Mouse (Mus musculus): ENCODE measurements around the gene Ccdc117. TPM values are rescaled to one million over a fixed set of nuclear protein-coding genes. Genes with fewer than 3 reads are reported as not detected.
"Not testable (repeated sequence)": the region's sequence is repeated elsewhere in the genome, so short reads cannot be mapped to it uniquely, and the experiment has no call there.

Ccdc117 gene
- total RNA-seq, 2 experiments from 2014 or later = 9.1 to 10.3 TPM

- intact Hi-C loops (cut with DNase I) = no loop called here
- no peak for DNase-seq (ENCODE audit: extremely low spot score in 1 of 2, low spot score in 2 of 2)
Observed at GRCm38 (mm10) chr11:5541230-5541798, 673 bp downstream of the Ccdc117 start.

GRCm38 (mm10) chr11:5540331-5540730, 1.7 kb downstream of the Ccdc117 start:
- intact Hi-C loops (cut with DNase I) = no loop called here
- no peak for DNase-seq (ENCODE audit: extremely low spot score in 1 of 2, low spot score in 2 of 2)

- intact Hi-C loops (cut with DNase I) = not testable (repeated sequence)
Observed at GRCm38 (mm10) chr11:5537454-5537853, 4.5 kb downstream of the Ccdc117 start.

GRCm38 (mm10) chr11:5533108-5533507, 8.9 kb downstream of the Ccdc117 start:
- intact Hi-C loops (cut with DNase I) = no loop called here
- DNase-seq (ENCODE audit: extremely low spot score in 1 of 2, low spot score in 2 of 2) = no peak

More at GRCm38 (mm10) chr11:5537454-5537853, 4.5 kb downstream of the Ccdc117 start:
- DNase-seq (ENCODE audit: extremely low spot score in 1 of 2, low spot score in 2 of 2) = not testable (repeated sequence)

GRCm38 (mm10) chr11:5530717-5531116, 11.3 kb downstream of the Ccdc117 start:
- intact Hi-C loops (cut with DNase I) = no loop called here
- no peak for DNase-seq (ENCODE audit: extremely low spot score in 1 of 2, low spot score in 2 of 2)

GRCm38 (mm10) chr11:5530172-5530571, 11.8 kb downstream of the Ccdc117 start:
- intact Hi-C loops (cut with DNase I) = no loop called here
- no peak for DNase-seq (ENCODE audit: extremely low spot score in 1 of 2, low spot score in 2 of 2)

- DNase-seq (ENCODE audit: extremely low spot score in 1 of 2, low spot score in 2 of 2) = no peak
- intact Hi-C loops (cut with DNase I) = no loop called here
Observed at GRCm38 (mm10) chr11:5528841-5529240, 13.1 kb downstream of the Ccdc117 start.

GRCm38 (mm10) chr11:5527865-5528523, 14.0 kb downstream of the Ccdc117 start:
- DNase-seq (ENCODE audit: extremely low spot score in 1 of 2, low spot score in 2 of 2) = no peak
- intact Hi-C loops (cut with DNase I) = no loop called here

- intact Hi-C loops (cut with DNase I) = no loop called here
- no peak for DNase-seq (ENCODE audit: extremely low spot score in 1 of 2, low spot score in 2 of 2)
Observed at GRCm38 (mm10) chr11:5526573-5527439, 15.2 kb downstream of the Ccdc117 start.

GRCm38 (mm10) chr11:5525418-5525817, 16.6 kb downstream of the Ccdc117 start:
- intact Hi-C loops (cut with DNase I) = no loop called here
- DNase-seq (ENCODE audit: extremely low spot score in 1 of 2, low spot score in 2 of 2) = no peak

- no peak for DNase-seq (ENCODE audit: extremely low spot score in 1 of 2, low spot score in 2 of 2)
- intact Hi-C loops (cut with DNase I) = loop anchor here (5.0 kb wide), 1 partner anchor 36 kb away; no protein-coding TSS in a partner anchor
Observed at GRCm38 (mm10) chr11:5522798-5523415, 19.1 kb downstream of the Ccdc117 start.

GRCm38 (mm10) chr11:5521516-5522291, 20.3 kb downstream of the Ccdc117 start:
- peak; percentile 46 to 80 for DNase-seq (ENCODE audit: extremely low spot score in 1 of 2, low spot score in 2 of 2)
- intact Hi-C loops (cut with DNase I) = loop anchor here (5.0 kb wide), 1 partner anchor 34 kb away; no protein-coding TSS in a partner anchor

- intact Hi-C loops (cut with DNase I) = loop anchor here (5.0 kb wide), 1 partner anchor 34 kb away; no protein-coding TSS in a partner anchor
- DNase-seq (ENCODE audit: extremely low spot score in 1 of 2, low spot score in 2 of 2) = no peak
Observed at GRCm38 (mm10) chr11:5521266-5521515, 20.8 kb downstream of the Ccdc117 start.

GRCm38 (mm10) chr11:5520412-5521265, 21.3 kb downstream of the Ccdc117 start, which contains the start of gene Xbp1:
Gene Xbp1 (plus strand): TSS chr11:5520659.
- intact Hi-C loops (cut with DNase I) = loop anchor here (5.0 kb wide), 1 partner anchor 33 kb away; no protein-coding TSS in a partner anchor
- peak; percentile 97 to 99 for DNase-seq (ENCODE audit: extremely low spot score in 1 of 2, low spot score in 2 of 2)

- intact Hi-C loops (cut with DNase I) = loop anchor here (5.0 kb wide), 1 partner anchor 32 kb away; no protein-coding TSS in a partner anchor
- DNase-seq (ENCODE audit: extremely low spot score in 1 of 2, low spot score in 2 of 2) = no peak
Observed at GRCm38 (mm10) chr11:5519681-5520080, 22.3 kb downstream of the Ccdc117 start.

GRCm38 (mm10) chr11:5517346-5517745, 24.6 kb downstream of the Ccdc117 start:
- intact Hi-C loops (cut with DNase I) = no loop called here
- DNase-seq (ENCODE audit: extremely low spot score in 1 of 2, low spot score in 2 of 2) = no peak

- intact Hi-C loops (cut with DNase I) = no loop called here
- DNase-seq (ENCODE audit: extremely low spot score in 1 of 2, low spot score in 2 of 2) = no peak
Observed at GRCm38 (mm10) chr11:5516617-5517016, 25.4 kb downstream of the Ccdc117 start.

GRCm38 (mm10) chr11:5516151-5516550, 25.8 kb downstream of the Ccdc117 start:
- DNase-seq (ENCODE audit: extremely low spot score in 1 of 2, low spot score in 2 of 2) = no peak
- intact Hi-C loops (cut with DNase I) = no loop called here
